Mouse (Mus musculus): ENCODE data around the gene Car6.

The Car6 gene

DNA sequence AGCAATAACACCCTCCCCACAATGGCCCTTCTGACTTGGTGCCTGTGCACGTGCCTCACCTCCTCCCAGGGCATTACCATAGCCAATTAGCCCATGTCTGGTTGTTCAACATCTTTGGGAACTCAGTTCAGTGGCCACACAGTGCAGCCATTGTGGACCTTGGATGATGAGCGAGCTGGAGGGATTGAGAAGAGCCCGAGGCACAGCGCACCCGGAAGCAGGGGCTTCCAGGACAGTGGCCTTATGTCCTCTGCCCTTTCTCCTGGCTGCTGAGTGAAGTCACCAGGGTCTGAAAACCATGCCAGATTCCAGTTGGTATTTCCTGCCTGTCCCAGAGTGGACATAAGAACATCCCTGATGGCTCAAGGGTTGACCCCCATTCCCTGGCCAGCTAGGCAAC lies at the start of gene Car6:
Gene Car6 (minus strand): TSS at position 101 of the 400 bp plus-strand sequence.
- DNase-seq (ENCODE audit: low spot score): no peak

DNA sequence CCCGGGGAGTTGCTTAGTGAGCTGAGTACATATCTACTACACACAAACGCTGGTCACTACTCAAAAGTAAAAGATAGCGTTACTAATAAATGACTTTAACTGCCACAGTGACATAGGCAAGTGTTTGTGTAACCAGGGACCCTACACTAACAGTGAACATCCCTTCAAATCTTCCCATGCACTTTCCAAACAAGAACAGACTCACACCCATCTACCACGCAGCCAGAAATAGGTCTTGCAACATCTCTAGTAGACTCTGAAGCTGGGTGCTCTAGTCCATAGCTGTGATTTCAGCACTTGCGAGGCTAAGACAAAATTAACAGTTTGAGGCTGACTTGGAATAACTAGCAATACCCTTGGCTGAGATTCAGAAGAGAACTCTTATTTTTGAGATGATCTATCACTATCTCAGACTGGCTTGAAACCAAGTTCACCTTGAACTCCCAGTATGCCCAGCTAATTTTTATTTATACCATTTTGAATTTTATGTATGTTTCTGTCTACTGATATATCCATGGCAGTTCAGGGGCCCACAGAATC lies 48.7 kb upstream of the Car6 start:
- no peak for DNase-seq (ENCODE audit: low spot score)

DNA sequence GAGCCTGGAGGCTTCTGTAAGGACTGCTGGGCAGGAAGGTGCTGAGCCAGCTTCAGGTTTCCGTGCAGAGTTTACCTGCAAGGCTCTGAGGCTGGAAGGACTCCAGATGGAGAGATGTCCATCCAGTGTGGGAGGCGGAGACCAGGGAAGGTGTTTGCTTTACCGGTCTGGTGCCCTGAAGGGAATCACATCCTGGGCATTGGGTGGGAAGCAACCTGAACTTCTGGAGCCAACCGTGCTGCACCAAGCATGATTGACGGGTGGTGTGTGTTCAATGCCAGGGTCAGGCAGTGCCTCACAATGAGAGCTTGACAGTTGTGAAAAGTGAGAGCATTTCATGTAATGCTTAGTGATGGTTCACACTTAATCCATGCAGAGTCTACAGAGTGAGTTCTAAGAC lies 47.8 kb upstream of the Car6 start:
- DNase-seq (ENCODE audit: low spot score): no peak

DNA sequence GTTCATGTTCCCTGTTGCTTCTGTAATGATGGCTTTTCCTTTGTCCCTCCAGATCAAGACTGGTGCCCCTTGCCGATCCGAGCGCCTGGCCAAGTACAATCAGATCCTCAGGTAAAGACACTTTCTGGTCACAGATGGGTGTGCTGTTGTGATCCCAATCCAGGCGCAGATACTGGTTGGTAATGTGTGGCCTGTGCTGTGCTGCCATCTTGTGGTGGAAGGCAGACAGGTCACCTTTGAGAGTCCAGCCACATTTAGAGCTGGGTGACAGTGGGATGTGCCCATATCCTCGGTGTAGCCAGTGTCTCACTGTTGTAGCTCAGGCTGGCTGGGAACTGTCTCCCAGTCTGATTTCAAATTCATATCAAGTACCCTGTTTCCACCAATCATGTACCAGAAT lies 46.9 kb upstream of the Car6 start:
- DNase-seq (ENCODE audit: low spot score): no peak

DNA sequence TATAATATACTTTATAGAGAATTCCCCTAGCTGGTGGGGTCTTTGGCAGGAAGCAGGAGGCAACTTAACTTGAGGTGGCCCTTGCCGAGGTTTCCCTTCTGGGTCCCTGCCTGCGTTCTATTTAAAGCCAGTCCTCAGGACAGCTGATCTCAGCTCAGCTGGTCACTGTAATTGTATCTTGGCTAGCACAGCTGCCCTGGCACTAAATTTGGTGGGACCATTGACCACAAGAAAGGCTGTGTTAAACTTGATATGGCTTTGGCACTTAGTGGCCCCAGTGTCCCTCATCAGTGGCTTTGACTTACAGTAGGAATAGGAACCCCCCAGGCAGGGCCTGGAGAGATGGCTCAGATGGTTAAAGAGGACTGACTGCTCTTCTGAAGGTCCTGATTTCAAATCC lies 44.7 kb upstream of the Car6 start:
- no peak for DNase-seq (ENCODE audit: low spot score)

DNA sequence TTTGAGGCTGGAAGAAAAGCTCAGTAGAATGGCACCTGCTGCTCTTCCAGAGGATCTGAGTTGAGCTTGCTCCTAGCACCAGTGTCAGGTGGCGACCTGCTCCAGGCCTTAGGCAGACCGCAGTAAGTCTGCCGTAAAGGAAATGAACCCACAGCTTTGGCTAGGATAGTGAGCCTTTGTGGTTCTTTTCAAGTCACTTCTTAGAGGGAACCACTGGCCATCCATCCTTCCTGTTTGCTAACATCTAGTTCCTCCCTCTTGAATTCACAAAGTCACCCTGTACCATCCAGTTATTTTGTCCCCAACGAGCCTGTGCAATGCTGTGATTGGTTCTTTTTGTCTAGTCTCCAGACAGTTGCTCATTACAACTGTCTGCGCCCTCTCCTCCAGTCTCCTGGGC lies 41.6 kb upstream of the Car6 start:
- DNase-seq (ENCODE audit: low spot score): no peak

DNA sequence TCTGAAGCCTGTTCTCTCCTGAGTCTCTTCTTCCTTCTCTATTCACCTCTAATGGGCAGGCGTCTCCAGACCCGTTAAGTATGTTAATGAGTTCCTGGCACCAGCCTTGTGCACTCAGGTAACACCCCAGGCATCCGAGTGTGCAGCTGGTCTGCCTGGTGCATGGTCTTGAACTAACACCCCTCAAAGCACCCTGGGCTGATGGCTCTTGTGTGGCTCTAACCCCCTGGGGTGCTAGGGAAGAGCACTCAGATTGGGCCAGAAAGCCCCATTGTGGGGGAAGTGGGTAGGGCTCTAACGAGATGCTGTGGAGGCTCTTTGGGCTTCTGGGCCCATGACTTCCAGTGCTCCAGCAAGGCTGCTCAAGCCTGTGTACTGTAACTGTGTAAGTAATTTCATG lies 40.6 kb upstream of the Car6 start:
- no peak for DNase-seq (ENCODE audit: low spot score)

DNA sequence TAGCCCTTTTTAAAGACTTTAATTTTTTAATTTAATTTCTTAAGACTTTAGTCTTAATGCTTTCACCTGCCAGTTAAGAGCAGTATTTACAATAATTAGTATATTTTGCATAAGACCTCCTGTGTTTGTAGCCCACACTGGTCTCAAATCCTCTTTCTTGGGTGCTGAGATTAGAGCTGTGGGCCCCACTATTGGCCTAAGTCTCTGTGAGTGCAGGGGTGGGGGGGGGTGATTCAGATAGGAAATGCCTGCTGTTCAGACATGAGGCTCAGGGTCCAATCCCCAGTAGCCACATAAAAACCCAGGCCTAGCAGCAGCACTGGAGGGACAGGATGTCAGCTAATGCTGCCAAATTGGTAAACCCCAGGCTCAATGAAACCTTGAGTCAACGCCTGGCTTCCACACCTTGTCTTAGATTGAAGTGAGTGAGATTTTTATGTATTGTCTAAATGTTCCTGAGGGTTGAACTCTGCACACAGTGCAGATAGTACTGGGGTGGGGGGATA lies 39.3 kb upstream of the Car6 start:
- no peak for DNase-seq (ENCODE audit: low spot score)

DNA sequence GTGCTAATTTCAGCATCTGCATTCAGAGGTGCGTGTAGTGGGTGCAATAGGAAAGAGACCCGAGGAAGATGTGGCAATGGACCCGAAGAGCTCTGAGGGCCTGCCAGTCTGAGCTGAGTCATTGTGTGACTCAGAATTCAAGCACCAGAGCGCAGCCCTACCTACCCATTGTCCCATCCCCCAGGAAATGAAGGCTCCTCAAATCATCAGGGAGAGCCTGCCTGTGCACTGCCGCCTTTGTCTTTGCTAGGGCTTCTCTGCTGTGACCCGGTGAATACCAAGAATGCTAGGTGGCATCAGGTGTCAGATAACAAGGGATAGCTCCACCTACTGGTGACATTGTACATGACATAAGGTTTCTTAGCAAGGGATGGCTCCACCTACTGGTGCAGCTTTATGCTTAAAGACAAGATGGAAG lies 38.8 kb upstream of the Car6 start:
- DNase-seq (ENCODE audit: low spot score): peak; percentile 96

DNA sequence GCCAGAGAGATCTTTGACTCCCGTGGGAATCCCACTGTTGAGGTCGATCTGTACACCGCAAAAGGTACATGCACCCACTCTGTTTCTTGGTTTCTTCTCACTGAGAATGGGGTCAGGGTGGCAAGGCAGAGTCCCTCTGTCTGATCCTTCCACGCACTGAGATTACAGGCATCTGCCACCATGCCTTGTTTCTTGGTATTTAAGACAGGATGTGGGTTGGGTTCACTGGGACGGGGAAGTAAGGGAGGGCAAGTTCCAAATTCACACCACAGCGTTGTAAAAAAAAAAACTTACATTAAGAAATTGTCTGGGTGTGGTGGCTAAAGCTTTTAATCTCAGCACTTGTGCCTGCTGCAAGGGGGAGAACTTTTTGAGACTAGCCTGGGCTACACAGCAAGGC lies 38.4 kb upstream of the Car6 start:
- DNase-seq (ENCODE audit: low spot score): no peak

DNA sequence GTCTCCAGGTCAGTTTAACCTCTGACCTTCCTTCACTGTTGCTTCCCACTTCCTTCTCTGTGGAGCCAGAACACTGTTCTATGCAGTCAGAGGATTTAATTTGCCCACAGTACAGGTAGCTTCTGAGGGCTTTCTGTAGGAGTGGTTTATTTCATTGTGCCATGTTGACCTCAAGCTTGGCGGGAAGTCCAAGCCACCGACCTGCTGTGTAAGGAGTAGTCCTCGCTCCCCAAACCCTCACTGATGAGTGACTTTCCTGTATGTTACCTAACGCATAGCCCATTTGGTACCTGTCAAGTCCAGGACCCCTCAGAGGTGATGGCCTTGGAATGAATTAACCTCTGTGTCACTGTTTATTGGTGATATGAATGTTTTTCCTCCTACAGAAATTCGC lies 38.0 kb upstream of the Car6 start:
- no peak for DNase-seq (ENCODE audit: low spot score)

DNA sequence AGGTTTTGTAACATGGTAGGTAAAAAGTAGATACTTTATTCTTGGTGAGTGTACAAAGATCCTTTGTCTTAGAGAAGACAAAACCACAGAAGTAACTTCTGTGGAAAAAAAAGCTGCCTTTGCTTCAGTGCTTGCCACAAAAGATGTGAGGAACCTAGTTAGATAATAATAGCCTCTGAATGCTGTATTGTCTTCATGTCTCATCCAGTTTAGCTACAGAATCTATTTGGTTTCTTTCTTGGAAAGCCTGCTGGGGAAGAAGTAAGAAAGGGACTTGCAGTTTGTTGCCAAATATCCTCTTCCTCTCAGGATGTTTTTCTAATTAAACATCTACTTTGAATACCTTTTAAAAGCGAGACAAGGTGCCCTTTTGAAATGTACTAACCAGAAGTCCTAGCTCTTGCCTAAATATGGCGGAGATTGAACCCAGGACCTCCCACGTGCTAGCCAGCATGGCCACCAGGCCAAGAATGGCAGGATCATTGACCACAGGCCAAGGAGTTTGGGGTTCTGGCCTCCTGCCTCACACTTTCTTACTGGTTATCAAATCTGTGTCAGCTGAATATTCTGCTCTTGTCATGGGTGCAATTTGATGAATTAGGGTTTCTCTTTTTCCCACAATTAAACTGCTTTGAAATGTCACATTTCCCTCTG lies 37.4 kb upstream of the Car6 start:
- DNase-seq (ENCODE audit: low spot score): no peak

DNA sequence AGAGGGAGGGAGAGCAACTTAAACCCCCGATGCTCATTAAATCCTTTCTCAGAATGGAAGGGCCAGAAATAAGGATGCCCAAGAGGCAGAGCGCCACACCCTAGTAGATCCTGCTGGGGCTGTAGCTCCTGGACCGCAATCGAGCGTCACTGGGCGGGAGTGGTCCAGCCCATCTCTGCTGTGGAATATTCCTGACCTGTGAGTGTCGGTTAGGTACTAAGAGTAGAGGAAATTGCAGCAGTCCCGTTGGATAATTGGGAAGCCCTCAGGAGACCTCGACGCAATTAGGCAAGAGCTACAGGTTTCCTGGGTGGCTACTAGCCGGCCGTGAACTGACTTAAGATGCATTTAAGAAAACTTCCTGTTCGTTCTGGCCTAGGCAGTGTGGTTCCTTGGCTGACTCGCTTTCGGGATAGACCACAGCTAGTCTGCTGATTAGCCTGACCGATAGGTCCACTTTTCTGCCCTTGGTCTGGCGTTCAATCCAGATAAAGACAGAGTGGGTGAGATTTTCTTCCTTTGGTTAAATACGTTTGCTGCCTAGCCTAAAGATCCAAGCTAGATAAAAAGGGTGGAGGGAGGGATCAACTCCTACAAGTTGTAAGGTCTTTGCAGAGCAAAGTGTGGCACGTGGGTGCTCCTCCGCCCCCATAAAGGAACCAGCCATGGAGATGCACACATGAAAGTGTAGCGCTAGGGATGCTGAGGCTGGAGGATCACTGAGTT lies 36.7 kb upstream of the Car6 start:
- no peak for DNase-seq (ENCODE audit: low spot score)

DNA sequence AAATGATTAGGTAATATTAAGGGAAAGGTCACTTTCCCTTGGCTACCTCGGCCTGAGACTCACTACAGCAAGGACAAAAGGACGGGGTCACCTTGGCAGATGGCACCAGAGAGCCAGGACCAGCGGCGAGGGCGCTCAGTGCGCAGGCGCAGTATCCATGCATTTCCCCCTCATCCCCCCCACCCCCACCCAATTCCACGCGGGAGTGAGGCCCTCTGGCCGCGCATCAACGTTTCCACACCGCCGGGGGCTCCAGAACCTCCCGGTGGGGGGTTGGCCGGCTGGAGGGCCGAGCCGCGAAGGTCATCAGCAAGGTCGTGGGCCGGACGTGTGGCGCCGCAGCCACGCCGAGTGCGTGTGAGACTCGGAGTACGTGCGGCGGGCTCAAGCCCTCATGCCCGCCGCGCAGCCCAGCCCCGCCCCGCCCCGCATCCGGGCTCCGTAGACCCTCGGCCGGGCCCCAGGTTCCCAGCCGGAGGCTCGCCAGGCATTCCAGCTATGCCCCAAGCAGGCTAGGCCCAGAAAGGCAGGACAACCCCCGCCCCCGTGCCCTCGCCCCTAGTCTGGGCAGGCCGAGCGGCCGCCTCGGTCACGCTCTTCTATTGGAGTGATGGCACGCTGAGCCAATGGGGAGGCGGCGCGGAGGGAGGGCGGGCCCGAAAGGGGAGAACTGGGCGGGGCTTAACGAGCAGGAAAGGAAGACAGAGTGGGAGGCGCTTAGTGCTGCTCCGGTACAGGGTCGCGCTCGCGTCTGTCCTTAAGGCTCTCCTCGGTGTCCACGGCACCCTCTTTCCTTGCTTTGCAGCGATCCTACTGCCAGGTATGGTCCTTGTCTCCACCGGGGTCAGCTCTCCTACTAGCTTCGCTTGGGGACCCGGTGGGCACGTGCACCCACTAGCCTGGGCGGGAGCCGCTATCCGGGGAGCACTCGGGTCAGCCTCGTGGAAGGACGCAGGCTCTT lies 35.7 kb upstream of the Car6 start, which contains the start of gene Eno1:
Gene Eno1 (plus strand): TSS at position 201 of the 961 bp plus-strand sequence.
- peak; percentile 94 for DNase-seq (ENCODE audit: low spot score)

DNA sequence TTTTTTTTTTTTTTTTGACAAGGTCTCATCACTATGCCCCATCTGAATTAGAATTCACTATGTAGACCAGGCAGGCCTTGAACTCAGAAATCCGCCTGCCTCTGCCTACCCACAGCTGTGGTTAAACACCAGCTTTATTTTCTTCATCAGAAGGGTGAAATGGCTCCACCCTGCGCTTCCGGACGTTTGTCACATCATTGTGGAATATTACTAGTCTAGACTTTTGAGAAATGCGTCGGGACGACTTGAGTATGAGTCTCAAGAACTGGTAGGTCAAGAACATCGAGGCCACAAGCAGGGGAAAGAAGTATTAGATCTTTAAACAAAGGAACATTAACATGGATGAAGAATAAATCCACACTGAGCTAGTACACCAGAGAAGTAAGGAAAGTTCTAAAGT lies 34.9 kb upstream of the Car6 start:
- no peak for DNase-seq (ENCODE audit: low spot score)

DNA sequence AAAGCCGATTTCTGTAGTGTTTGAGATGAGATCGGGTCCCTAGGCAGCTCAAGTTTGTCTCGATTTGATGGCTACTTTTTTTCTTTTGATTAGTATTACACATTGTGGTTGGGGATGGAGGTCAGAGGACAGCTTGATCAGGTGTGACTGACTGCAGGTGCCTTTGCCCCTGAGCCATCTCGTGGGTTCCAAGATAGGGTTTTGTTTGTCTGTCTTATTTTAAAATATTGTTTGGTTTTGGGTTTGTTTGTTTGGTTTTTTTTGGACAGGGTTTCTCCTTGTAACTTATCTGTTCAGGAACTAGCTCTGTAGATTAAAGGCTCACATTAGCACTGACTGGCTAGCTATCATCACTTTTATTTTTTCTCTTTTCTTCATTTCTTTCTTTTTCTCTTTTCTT lies 34.5 kb upstream of the Car6 start:
- DNase-seq (ENCODE audit: low spot score): no peak

DNA sequence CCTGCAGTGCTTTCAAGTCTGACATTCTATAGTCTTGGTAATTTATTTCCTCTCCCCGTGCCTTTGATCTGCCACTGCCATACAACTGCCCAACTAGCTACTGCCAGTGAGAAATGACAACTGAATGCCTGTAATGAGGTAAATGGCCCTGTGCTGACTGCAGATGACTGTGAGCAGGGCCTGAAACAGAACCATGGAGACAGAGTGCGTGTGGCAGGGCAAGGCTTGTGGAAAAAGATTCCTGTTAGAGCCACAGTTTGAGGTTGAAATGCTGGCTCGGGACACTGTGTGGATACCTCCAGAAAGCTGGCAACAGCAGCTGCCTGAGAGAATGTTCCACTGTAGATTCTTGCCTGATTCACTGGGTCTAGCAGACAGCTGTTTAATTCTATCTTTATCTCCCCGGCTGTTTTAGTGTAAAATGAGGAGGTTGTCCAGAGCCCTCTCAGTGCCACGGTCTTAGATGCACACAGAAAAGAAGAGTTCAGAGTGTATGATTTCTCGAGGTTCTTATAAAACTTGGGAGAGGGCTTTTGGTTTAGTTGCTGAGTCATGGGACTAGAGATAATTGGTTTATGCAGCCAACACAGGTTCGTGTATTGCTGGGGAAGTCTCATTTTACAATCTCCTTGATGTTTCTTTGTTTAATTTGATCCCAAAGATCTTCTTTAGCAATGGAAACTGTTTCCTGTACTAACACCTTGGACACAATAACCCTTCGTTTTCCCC lies 33.6 kb upstream of the Car6 start:
- no peak for DNase-seq (ENCODE audit: low spot score)

DNA sequence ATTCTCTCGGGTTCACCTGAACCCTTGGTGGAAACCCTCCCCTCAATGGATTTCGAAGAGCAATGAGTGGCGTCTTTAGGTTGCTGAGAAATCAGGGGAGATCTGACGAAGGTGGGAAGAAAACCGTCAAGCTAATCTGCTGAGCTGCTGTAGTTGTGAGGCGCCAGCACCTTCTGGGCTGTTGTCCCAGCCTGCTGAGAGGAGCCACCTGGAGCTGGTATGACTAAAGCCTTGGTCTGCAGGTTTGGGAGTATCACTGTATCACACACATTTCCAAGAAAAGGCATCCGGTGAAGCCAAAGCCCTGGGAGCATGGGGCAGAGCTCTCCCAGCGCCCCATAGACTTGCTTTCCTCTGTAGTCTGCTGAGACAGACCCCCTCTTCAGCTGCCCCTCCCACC lies 30.7 kb upstream of the Car6 start:
- no peak for DNase-seq (ENCODE audit: low spot score)

DNA sequence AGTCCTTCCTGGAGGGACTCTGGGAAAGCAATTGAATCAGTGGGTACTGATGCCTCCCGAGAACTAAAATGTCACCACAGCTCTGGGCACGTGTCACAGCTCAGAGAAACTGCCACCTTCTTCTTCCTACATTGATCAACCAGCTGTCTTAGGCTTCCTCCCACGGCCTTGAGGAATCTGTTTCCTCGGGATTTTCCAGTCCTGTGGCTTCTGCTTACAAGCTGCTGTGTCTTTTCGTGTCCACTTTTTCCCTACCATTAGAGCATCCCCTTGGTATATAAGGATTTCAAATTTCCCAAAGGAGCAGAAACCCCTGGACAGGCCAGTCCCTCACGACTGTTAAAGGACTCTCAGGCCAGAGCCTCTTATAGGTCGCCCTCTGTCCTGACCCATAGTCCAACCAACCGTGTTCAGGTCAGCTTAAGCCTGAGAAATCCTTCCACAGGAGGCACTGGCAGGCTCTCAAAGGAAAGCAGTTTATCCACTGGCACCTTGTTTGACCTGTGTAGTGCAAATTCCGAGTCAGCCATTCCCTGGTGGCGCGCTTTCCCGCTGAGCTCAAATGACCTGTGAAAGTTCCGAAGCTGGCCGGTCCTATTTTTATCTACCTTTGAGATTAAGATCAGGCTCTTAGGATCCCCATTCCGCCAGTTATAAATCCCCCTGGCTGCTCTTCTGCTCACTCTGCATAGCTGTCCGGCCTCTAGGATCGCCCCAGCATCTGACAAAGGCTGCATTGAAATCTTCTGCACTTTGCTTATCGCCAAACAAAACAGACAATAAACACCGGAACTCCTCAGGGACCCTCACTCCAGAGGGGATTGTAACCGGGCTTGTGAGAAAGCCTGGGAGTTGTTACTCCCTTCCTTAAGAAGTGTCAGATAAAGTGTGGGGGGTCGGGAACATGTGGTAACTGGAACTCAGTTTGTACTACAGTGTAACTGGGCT lies 29.6 kb upstream of the Car6 start:
- no peak for DNase-seq (ENCODE audit: low spot score)

DNA sequence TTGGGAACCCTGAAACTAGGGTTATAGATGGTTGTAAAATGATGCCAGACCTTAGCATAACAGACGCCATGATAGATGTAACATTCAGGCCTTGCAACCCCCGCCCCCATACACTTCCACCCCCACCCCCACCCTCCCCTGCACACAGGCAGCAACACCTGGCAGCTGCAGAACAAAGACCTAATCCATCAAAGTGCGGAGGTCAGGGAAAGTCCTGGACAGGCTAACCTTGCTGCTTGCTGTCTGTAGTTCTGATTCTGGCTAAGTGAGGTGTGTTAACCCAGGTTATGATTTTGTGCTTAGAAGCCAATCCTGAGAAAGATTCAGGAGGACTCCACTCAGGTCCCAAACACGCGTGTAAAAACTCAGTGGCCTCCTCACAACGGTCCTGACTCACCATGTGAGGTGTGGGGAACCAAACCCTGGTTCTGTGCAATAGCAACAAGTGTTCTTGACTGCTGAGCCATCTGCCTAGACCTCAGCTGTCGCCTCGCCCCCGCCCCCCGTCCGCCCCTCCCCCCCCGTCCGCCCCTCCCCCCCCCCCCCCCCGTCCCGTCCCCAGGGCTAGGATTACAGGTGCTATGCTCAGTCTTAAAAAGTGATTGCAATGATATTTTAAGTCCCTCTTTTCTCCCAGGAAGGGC lies 28.7 kb upstream of the Car6 start:
- DNase-seq (ENCODE audit: low spot score): no peak

All from layer of hippocampus, adult 9-10 months (tissue).